Mouse (Mus musculus) embryo, embryonic 9.5 days (tissue): ENCODE measurements around the gene Rps25.

Experiments used
- DNase-seq: peaks from one replicate; pipeline ENCODE4 v3.0.0-alpha.2; 2017; ENCODE audit errors: extremely low spot score

The Rps25 gene

DNA sequence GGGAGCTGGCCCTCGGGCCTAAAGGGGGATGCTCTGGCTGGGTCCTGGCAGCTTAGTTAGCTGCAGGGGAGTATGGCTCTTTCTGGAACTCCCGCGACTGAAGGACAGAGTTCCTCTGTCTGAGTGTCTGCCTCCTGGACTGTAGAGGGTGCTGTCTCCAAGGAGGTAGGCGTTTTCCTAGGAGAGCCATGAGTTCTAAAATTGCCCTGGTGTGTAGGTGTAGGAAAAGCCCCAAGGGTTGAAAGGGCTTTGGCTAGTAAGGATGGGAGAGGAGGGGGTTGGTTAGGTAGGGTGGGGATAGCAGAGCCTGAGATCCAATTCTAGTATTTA is 47.9 kb downstream of the Rps25 start, which contains the start of gene Upk2:
Gene Upk2 (minus strand): TSS at position 86 of the 330 bp plus-strand sequence.
- DNase-seq, result no peak

DNA sequence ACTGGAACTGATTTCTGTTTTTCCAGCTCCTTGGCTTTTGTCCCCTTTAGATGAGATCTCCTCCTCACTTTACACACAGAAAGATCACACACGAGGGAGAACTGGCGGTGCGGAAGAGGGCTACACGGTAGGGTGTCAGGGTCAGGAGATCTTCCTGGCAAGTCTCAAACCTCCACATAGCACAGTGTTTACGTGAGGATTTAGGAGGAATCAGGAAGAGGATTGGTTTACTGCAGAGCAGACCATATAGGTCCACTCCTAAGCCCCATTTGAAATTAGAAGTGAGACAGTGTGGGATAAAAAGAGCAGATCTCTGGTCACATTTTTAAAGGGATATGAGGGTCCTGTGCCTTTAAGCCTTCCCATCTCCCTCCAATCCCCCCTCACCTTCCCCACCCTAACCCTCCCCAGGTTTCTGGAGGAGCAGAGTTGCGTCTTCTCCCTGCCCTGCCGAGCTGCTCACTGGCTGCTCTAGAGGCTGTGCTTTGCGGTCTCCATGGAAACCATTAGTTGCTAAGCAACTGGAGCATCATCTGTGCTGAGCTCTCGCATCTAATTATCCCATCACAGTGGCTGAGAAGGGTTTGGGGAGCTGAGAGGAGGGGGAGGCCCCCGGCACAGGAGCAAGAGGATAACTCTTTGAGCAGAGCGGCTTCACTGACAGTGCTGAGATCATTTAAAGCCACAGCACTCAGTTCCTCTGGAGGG is 50.2 kb downstream of the Rps25 start:
- DNase-seq, result peak; percentile 72
